Mouse (Mus musculus) CH12.LX (cell line): ENCODE results near the gene Mroh3. TPM values are rescaled to one million over a fixed set of nuclear protein-coding genes. Genes with fewer than 3 reads are reported as not detected.

Source experiments
- DNase-seq: peaks from one replicate; pipeline ENCODE4 v3.0.0-alpha.2; 2013; ENCODE audit errors: extremely low read depth
- H3K27ac ChIP-seq: 2 replicates; pipeline ENCODE4 v1.5.1; 2012; ENCODE audit warnings: low read depth, mild to moderate bottlenecking, control low read depth, moderate library complexity; ENCODE audit not compliant: insufficient read depth
- H3K27me3 ChIP-seq: replicated peaks from 2 replicates; pipeline ENCODE3; 2012; ENCODE audit warnings: inconsistent platforms
- H3K36me3 ChIP-seq, 2 experiments: replicated peaks in 1 of 2; 2 replicates each; pipeline versions ENCODE3 to v1.6.1; 2012; ENCODE audit warnings: inconsistent platforms in 1 of 2, low read length in 1 of 2, mild to moderate bottlenecking in 1 of 2, mixed read lengths in 1 of 2, moderate library complexity in 1 of 2; ENCODE audit not compliant: control insufficient read depth in 1 of 2, insufficient read depth in 1 of 2
- H3K4me1 ChIP-seq, 2 experiments: 2 replicates each; pipeline ENCODE4 v1.6.1; 2012; ENCODE audit warnings: inconsistent platforms in 1 of 2, moderate library complexity in 1 of 2; ENCODE audit not compliant: insufficient read depth in 2 of 2, control insufficient read depth in 1 of 2
- H3K4me2 ChIP-seq: 2 replicates; pipeline ENCODE4 v1.6.1; 2012; ENCODE audit warnings: low read depth, mild to moderate bottlenecking, control low read depth; ENCODE audit not compliant: poor library complexity, insufficient read depth, severe bottlenecking
- H3K4me3 ChIP-seq, 3 experiments: fragments of 150-350 bp in 1 of 3; sonication (generic) in 1 of 3; replicated peaks in 1 of 3; 2 replicates each; pipeline versions ENCODE3 to v1.5.1; 2011 to 2012; ENCODE audit warnings: low read depth in 2 of 3, low read length in 2 of 3, mild to moderate bottlenecking in 2 of 3, moderate library complexity in 2 of 3, control low read depth in 1 of 3, improper control_type of control experiment in 1 of 3, inconsistent platforms in 1 of 3, mixed read lengths in 1 of 3; ENCODE audit not compliant: poor library complexity in 1 of 3
- H3K79me2 ChIP-seq: replicated peaks from 2 replicates; pipeline ENCODE4 v1.6.1; 2012; ENCODE audit warnings: mild to moderate bottlenecking, moderate library complexity; ENCODE audit not compliant: control insufficient read depth, poor library complexity, insufficient read depth, severe bottlenecking; ENCODE audit errors: extremely low read depth
- H3K9ac ChIP-seq: 2 replicates; pipeline ENCODE4 v1.6.1; 2012; ENCODE audit warnings: low read depth, mild to moderate bottlenecking, control low read depth, moderate library complexity; ENCODE audit not compliant: insufficient read depth
- H3K9me3 ChIP-seq: replicated peaks from 2 replicates; pipeline ENCODE3; 2012; ENCODE audit warnings: low read length, inconsistent platforms, mixed read lengths
- BHLHE40 ChIP-seq: IDR thresholded peaks from 2 replicates; pipeline ENCODE4 v1.6.1; 2011; ENCODE audit warnings: mild to moderate bottlenecking, low read depth, low read length, improper control_type of control experiment
- CHD2 ChIP-seq: IDR thresholded peaks from 2 replicates; pipeline ENCODE4 v1.6.1; 2011; ENCODE audit warnings: low read length, improper control_type of control experiment
- CTCF ChIP-seq, 2 experiments: IDR thresholded peaks in 1 of 2; conservative IDR thresholded peaks in 1 of 2; 2 replicates each; pipeline ENCODE4 v1.5.1; 2011 to 2012; ENCODE audit warnings: low read depth in 2 of 2, low read length in 2 of 2, improper control_type of control experiment in 1 of 2, inconsistent platforms in 1 of 2, mild to moderate bottlenecking in 1 of 2, moderate library complexity in 1 of 2
- ELF1 ChIP-seq: IDR thresholded peaks from 2 replicates; pipeline ENCODE4 v1.6.1; 2014; ENCODE audit warnings: low read depth, mild to moderate bottlenecking, inconsistent platforms, low read length, improper control_type of control experiment
- EP300 ChIP-seq: IDR thresholded peaks from 2 replicates; pipeline ENCODE4 v1.6.1; 2011; ENCODE audit warnings: low read length, improper control_type of control experiment
- GABPA ChIP-seq: IDR thresholded peaks from 2 replicates; pipeline ENCODE4 v1.6.1; 2012; ENCODE audit warnings: low read depth, low read length, improper control_type of control experiment, inconsistent platforms; ENCODE audit not compliant: insufficient replicate concordance
- IRF4 ChIP-seq: IDR thresholded peaks from 2 replicates; pipeline ENCODE4 v1.6.1; 2014; ENCODE audit warnings: low read depth, mild to moderate bottlenecking, inconsistent platforms, low read length, improper control_type of control experiment
- JUN ChIP-seq: IDR thresholded peaks from 2 replicates; pipeline ENCODE4 v1.6.1; 2011; ENCODE audit warnings: low read depth, mild to moderate bottlenecking, low read length, improper control_type of control experiment, moderate library complexity; ENCODE audit not compliant: insufficient read depth
- JUND ChIP-seq: conservative IDR thresholded peaks from 2 replicates; pipeline ENCODE4 v1.6.1; 2011; ENCODE audit warnings: low read depth, low read length, improper control_type of control experiment
- KAT2A ChIP-seq: IDR thresholded peaks from 2 replicates; pipeline ENCODE4 v1.6.1; 2012; ENCODE audit warnings: low read length, improper control_type of control experiment, inconsistent platforms; ENCODE audit not compliant: insufficient replicate concordance
- MAX ChIP-seq: IDR thresholded peaks from 2 replicates; pipeline ENCODE4 v1.6.1; 2011; ENCODE audit warnings: low read length, improper control_type of control experiment
- MAZ ChIP-seq: IDR thresholded peaks from 2 replicates; pipeline ENCODE4 v1.6.1; 2012; ENCODE audit warnings: low read depth, mild to moderate bottlenecking, inconsistent platforms, low read length, improper control_type of control experiment, moderate library complexity
- MXI1 ChIP-seq: IDR thresholded peaks from 2 replicates; pipeline ENCODE4 v1.6.1; 2011; ENCODE audit warnings: mild to moderate bottlenecking, low read depth, low read length, improper control_type of control experiment
- NELFE ChIP-seq: IDR thresholded peaks from 2 replicates; pipeline ENCODE4 v1.6.1; 2011; ENCODE audit warnings: low read depth, low read length, improper control_type of control experiment
- POLR2A ChIP-seq: IDR thresholded peaks from 2 replicates; pipeline ENCODE4 v1.6.1; 2011; ENCODE audit warnings: low read depth, mild to moderate bottlenecking, improper control_type of control experiment, low read length
- POLR2AphosphoS2 ChIP-seq: IDR thresholded peaks from 2 replicates; pipeline ENCODE4 v1.6.1; 2011; ENCODE audit warnings: low read depth, low read length, improper control_type of control experiment
- RAD21 ChIP-seq: IDR thresholded peaks from 2 replicates; pipeline ENCODE4 v1.6.1; 2011; ENCODE audit warnings: low read depth, mild to moderate bottlenecking, low read length, improper control_type of control experiment, moderate library complexity
- RCOR1 ChIP-seq: conservative IDR thresholded peaks from 2 replicates; pipeline ENCODE4 v1.6.1; 2012; ENCODE audit warnings: low read depth, mild to moderate bottlenecking, inconsistent platforms, low read length, improper control_type of control experiment
- TBP ChIP-seq: conservative IDR thresholded peaks from 2 replicates; pipeline ENCODE4 v1.6.1; 2011; ENCODE audit warnings: low read depth, low read length, improper control_type of control experiment
- TCF12 ChIP-seq: IDR thresholded peaks from 2 replicates; pipeline ENCODE4 v1.6.1; 2014; ENCODE audit warnings: low read depth, mild to moderate bottlenecking, inconsistent platforms, low read length, improper control_type of control experiment
- USF1 ChIP-seq: IDR thresholded peaks from 2 replicates; pipeline ENCODE4 v1.6.1; 2014; ENCODE audit warnings: low read depth, mild to moderate bottlenecking, inconsistent platforms, low read length, improper control_type of control experiment
- USF2 ChIP-seq: conservative IDR thresholded peaks from 2 replicates; pipeline ENCODE4 v1.6.1; 2011; ENCODE audit warnings: low read depth, low read length, improper control_type of control experiment
- ZC3H11A ChIP-seq: IDR thresholded peaks from 2 replicates; pipeline ENCODE4 v1.6.1; 2012; ENCODE audit warnings: low read depth, mild to moderate bottlenecking, inconsistent platforms, low read length, improper control_type of control experiment
- dilution Hi-C: fragments of 300-500 bp; cut with MboI; formaldehyde crosslinking; loops from 2 replicates; pipeline ENCODE4 v1.14.3; 2020; ENCODE audit warnings: low sequenced_read_pairs; ENCODE audit not compliant: extremely low pct_unique_long_range_greater_than_20kb, extremely low pct_ligation_motif_present
- in situ Hi-C: fragments of 300-500 bp; cut with MboI; formaldehyde crosslinking; loops from 3 replicates; pipeline ENCODE4 v1.14.3; 2019; ENCODE audit warnings: low sequenced_read_pairs, low pct_ligation_motif_present, low pct_unique_long_range_greater_than_20kb, mixed read lengths
- polyA plus RNA-seq: library from polyadenylated mRNA; unstranded; fragments of >175 nt; gene quantifications from 2 replicates; pipeline ENCODE4 v1.2.1, GENCODE M21; 2012; ENCODE audit warnings: low read depth; ENCODE audit not compliant: insufficient read length
- total RNA-seq, 2 experiments: library from RNA; depleted of rRNA; stranded (reverse); fragments of 300-350 nt in 1 of 2; fragments of >200 nt in 1 of 2; gene quantifications; 2 replicates each; pipeline ENCODE4 v1.2.3; 2012 to 2014

Mroh3 gene
- total and polyA plus RNA-seq, 3 experiments: not detected

- TF ChIP-seq TCF12 (no peak), BHLHE40 (no peak), JUND (no peak)
Measured at GRCm38 (mm10) chr1:136259893-136260634, 47.4 kb upstream of the Mroh3 start (continued).

GRCm38 (mm10) chr1:136259543-136259892 is 46.9 kb upstream of the Mroh3 start:
- H3K4me1 ChIP-seq: peaks cover 39 to 55% of the 10 kb centered on the region in 2 experiments
- no peak overlapping the region for H3K9ac ChIP-seq
- H3K4me2 ChIP-seq: no peak overlapping the region
- no peaks in the 10 kb centered on the region for H3K27me3 ChIP-seq
- no peak for TF ChIP-seq MAZ
- no peak for TF ChIP-seq BHLHE40
- TF ChIP-seq ZC3H11A: no peak
- TF ChIP-seq RCOR1: no peak
- TF ChIP-seq CTCF (conservative IDR thresholded peaks at IDR 0.05 in 1 of 2, IDR thresholded peaks at IDR 0.05 in 1 of 2; ENCODE audit: low read depth in 2 of 2, low read length in 2 of 2): no peak
- no peak for TF ChIP-seq ELF1
- TF ChIP-seq MXI1: no peak
- no peak for TF ChIP-seq GABPA
- no peak for TF ChIP-seq USF2
- no peak for TF ChIP-seq POLR2A
- no peak for TF ChIP-seq MAX
- no peak for TF ChIP-seq RAD21
- no peak for TF ChIP-seq NELFE
- dilution Hi-C loops: no loop called here
- peaks cover 14% of the 10 kb centered on the region for H3K9me3 ChIP-seq
- H3K79me2 ChIP-seq: no peaks in the 10 kb centered on the region
- in situ Hi-C loops: no loop called here
- H3K27ac ChIP-seq: no peak overlapping the region
- H3K4me3 ChIP-seq: no peak overlapping the region
- no peak for DNase-seq
- no peaks in the 10 kb centered on the region for H3K36me3 ChIP-seq

- no peak overlapping the region for H3K27ac ChIP-seq
- no peaks in the 10 kb centered on the region for H3K27me3 ChIP-seq
- peak; percentile 19 for DNase-seq
- H3K79me2 ChIP-seq: no peaks in the 10 kb centered on the region
- no peak overlapping the region for H3K9ac ChIP-seq
- in situ Hi-C loops: no loop called here
- peaks cover 36 to 54% of the 10 kb centered on the region in 2 experiments for H3K4me1 ChIP-seq
- H3K4me2 ChIP-seq: peak overlapping the region; percentile 32; the same call in 1 of the 2 replicates
- H3K36me3 ChIP-seq: no peaks in the 10 kb centered on the region
- TF ChIP-seq TBP: no peak
- no peak for TF ChIP-seq USF1
- TF ChIP-seq CHD2: peak; percentile 67; the same call in 1 of the 2 replicates
- peak; percentile 64 for TF ChIP-seq EP300
- TF ChIP-seq POLR2AphosphoS2: no peak
- TF ChIP-seq JUN: peak; percentile 47; the same call in 1 of the 2 replicates
- 0 out of 2 replicates have a peak, but pooled peaks have one; percentile 26 for TF ChIP-seq IRF4
- no peak for TF ChIP-seq KAT2A
- peak; percentile 46 for TF ChIP-seq BHLHE40
- 0 out of 2 replicates have a peak, but pooled peaks have one; percentile 34 for TF ChIP-seq JUND
- TF ChIP-seq TCF12: peak; percentile 74
- H3K4me3 ChIP-seq: no peak overlapping the region
- dilution Hi-C loops: no loop called here
- H3K9me3 ChIP-seq: peaks cover 14% of the 10 kb centered on the region
Measured at GRCm38 (mm10) chr1:136258495-136258894, 45.9 kb upstream of the Mroh3 start.
